Mouse (Mus musculus): Measurements from ENCODE around the gene Aph1a. TPM values are rescaled to one million over a fixed set of nuclear protein-coding genes. Genes with fewer than 3 reads are reported as not detected.
"Not testable (repeated sequence)": the region's sequence is repeated elsewhere in the genome, so short reads cannot be mapped to it uniquely, and the experiment has no call there.

The Aph1a gene
- 102 and 129 TPM in 2 replicates for polyA plus RNA-seq (2012; rRNA removed)

- TF ChIP-seq POLR2A (IDR thresholded peaks at IDR 0.05; ENCODE audit: borderline replicate concordance, extremely low read depth, insufficient read depth, insufficient read length, poor library complexity, severe bottlenecking), result peak; percentile 30; the same call in 1 of the 2 replicates
- DNase-seq (ENCODE audit: low read depth), result peak; percentile 99
Observed at GRCm38 (mm10) chr3:95893606-95894316, at the start of gene Aph1a. Aph1a (plus strand) TSS chr3:95893969.

- no peak for TF ChIP-seq POLR2A (IDR thresholded peaks at IDR 0.05; ENCODE audit: borderline replicate concordance, extremely low read depth, insufficient read depth, insufficient read length, poor library complexity, severe bottlenecking)
- no peak for TF ChIP-seq CTCF (IDR thresholded peaks at IDR 0.05; ENCODE audit: borderline replicate concordance, extremely low read depth, insufficient read depth, insufficient read length)
Observed at GRCm38 (mm10) chr3:95850611-95851010, 43.2 kb upstream of the Aph1a start.

GRCm38 (mm10) chr3:95851317-95851716 is 42.5 kb upstream of the Aph1a start:
- no peak for DNase-seq (ENCODE audit: low read depth)
- no peak for TF ChIP-seq POLR2A (IDR thresholded peaks at IDR 0.05; ENCODE audit: borderline replicate concordance, extremely low read depth, insufficient read depth, insufficient read length, poor library complexity, severe bottlenecking)
- TF ChIP-seq CTCF (IDR thresholded peaks at IDR 0.05; ENCODE audit: borderline replicate concordance, extremely low read depth, insufficient read depth, insufficient read length), result no peak

More at GRCm38 (mm10) chr3:95850611-95851010, 43.2 kb upstream of the Aph1a start:
- no peak for DNase-seq (ENCODE audit: low read depth)

- TF ChIP-seq CTCF (IDR thresholded peaks at IDR 0.05; ENCODE audit: borderline replicate concordance, extremely low read depth, insufficient read depth, insufficient read length) (no peak), POLR2A (IDR thresholded peaks at IDR 0.05; ENCODE audit: borderline replicate concordance, extremely low read depth, insufficient read depth, insufficient read length, poor library complexity, severe bottlenecking) (peak; percentile 67)
- peak; percentile 97 for DNase-seq (ENCODE audit: low read depth)
Observed at GRCm38 (mm10) chr3:95855502-95856089, 38.2 kb upstream of the Aph1a start, which contains the start of gene Prpf3. Prpf3 (minus strand) TSS chr3:95855885.

- TF ChIP-seq POLR2A (IDR thresholded peaks at IDR 0.05; ENCODE audit: borderline replicate concordance, extremely low read depth, insufficient read depth, insufficient read length, poor library complexity, severe bottlenecking) (no peak), CTCF (IDR thresholded peaks at IDR 0.05; ENCODE audit: borderline replicate concordance, extremely low read depth, insufficient read depth, insufficient read length) (no peak)
- no peak for DNase-seq (ENCODE audit: low read depth)
Observed at GRCm38 (mm10) chr3:95856115-95856514, 37.7 kb upstream of the Aph1a start.

GRCm38 (mm10) chr3:95857050-95857449 is 36.7 kb upstream of the Aph1a start:
- DNase-seq (ENCODE audit: low read depth), result not testable (repeated sequence)

GRCm38 (mm10) chr3:95858278-95858677 is 35.5 kb upstream of the Aph1a start:
- DNase-seq (ENCODE audit: low read depth), result not testable (repeated sequence)

- TF ChIP-seq POLR2A (IDR thresholded peaks at IDR 0.05; ENCODE audit: borderline replicate concordance, extremely low read depth, insufficient read depth, insufficient read length, poor library complexity, severe bottlenecking) (no peak), CTCF (IDR thresholded peaks at IDR 0.05; ENCODE audit: borderline replicate concordance, extremely low read depth, insufficient read depth, insufficient read length) (no peak)
- peak; percentile 6 for DNase-seq (ENCODE audit: low read depth)
Observed at GRCm38 (mm10) chr3:95860323-95860722, 33.4 kb upstream of the Aph1a start.

- 0 out of 2 replicates have a peak, but pooled peaks have one; percentile 12 for TF ChIP-seq CTCF (IDR thresholded peaks at IDR 0.05; ENCODE audit: borderline replicate concordance, extremely low read depth, insufficient read depth, insufficient read length)
- no peak for TF ChIP-seq POLR2A (IDR thresholded peaks at IDR 0.05; ENCODE audit: borderline replicate concordance, extremely low read depth, insufficient read depth, insufficient read length, poor library complexity, severe bottlenecking)
- peak; percentile 7 for DNase-seq (ENCODE audit: low read depth)
Observed at GRCm38 (mm10) chr3:95861216-95861615, 32.6 kb upstream of the Aph1a start.

- TF ChIP-seq CTCF (IDR thresholded peaks at IDR 0.05; ENCODE audit: borderline replicate concordance, extremely low read depth, insufficient read depth, insufficient read length) (peak; percentile 60; the same call in 1 of the 2 replicates), POLR2A (IDR thresholded peaks at IDR 0.05; ENCODE audit: borderline replicate concordance, extremely low read depth, insufficient read depth, insufficient read length, poor library complexity, severe bottlenecking) (no peak)
- DNase-seq (ENCODE audit: low read depth), result peak; percentile 79
Observed at GRCm38 (mm10) chr3:95861796-95862195, 32.0 kb upstream of the Aph1a start.

GRCm38 (mm10) chr3:95863578-95863977 is 30.2 kb upstream of the Aph1a start:
- no peak for DNase-seq (ENCODE audit: low read depth)
- TF ChIP-seq POLR2A (IDR thresholded peaks at IDR 0.05; ENCODE audit: borderline replicate concordance, extremely low read depth, insufficient read depth, insufficient read length, poor library complexity, severe bottlenecking) (no peak), CTCF (IDR thresholded peaks at IDR 0.05; ENCODE audit: borderline replicate concordance, extremely low read depth, insufficient read depth, insufficient read length) (no peak)

- TF ChIP-seq CTCF (IDR thresholded peaks at IDR 0.05; ENCODE audit: borderline replicate concordance, extremely low read depth, insufficient read depth, insufficient read length), result no peak
- TF ChIP-seq POLR2A (IDR thresholded peaks at IDR 0.05; ENCODE audit: borderline replicate concordance, extremely low read depth, insufficient read depth, insufficient read length, poor library complexity, severe bottlenecking), result no peak
- no peak for DNase-seq (ENCODE audit: low read depth)
Observed at GRCm38 (mm10) chr3:95865050-95865449, 28.7 kb upstream of the Aph1a start.

Measured in brain, embryonic 14.5 days (tissue).